Mouse (Mus musculus) myocyte (in vitro differentiated cells): ENCODE measurements at regions not wholly inside any gene's neighbourhood (a gene's known extent, or its start where the extent isn't known, plus 50 kb on each side); places are given as distances from the start of the nearest gene placed in this dataset.

Experiments
- CEBPB ChIP-seq: IDR thresholded peaks from 2 replicates; pipeline ENCODE4 v1.6.1; 2011; ENCODE audit warnings: mild to moderate bottlenecking, moderate library complexity; ENCODE audit not compliant: poor library complexity, insufficient read depth, severe bottlenecking
- E2F4 ChIP-seq: IDR thresholded peaks from one replicate; pipeline ENCODE4 v1.6.1; 2011; ENCODE audit warnings: mild to moderate bottlenecking, control low read depth, moderate library complexity; ENCODE audit not compliant: insufficient read depth
- MAX ChIP-seq: IDR thresholded peaks from one replicate; pipeline ENCODE4 v1.6.1; 2011; ENCODE audit warnings: low read depth, mild to moderate bottlenecking, control low read depth
- MYOD1 ChIP-seq, 3 experiments: IDR thresholded peaks; one replicate each; pipeline ENCODE4 v1.6.1; 2011; ENCODE audit warnings: control low read depth in 2 of 3, low read depth in 2 of 3, mild to moderate bottlenecking in 2 of 3, moderate library complexity in 1 of 3; ENCODE audit not compliant: insufficient read length in 2 of 3, control insufficient read depth in 1 of 3
- MYOG ChIP-seq, 3 experiments: IDR thresholded peaks; one replicate each; pipeline ENCODE4 v1.6.1; 2011; ENCODE audit warnings: control low read depth in 2 of 3, low read depth in 2 of 3, mild to moderate bottlenecking in 2 of 3; ENCODE audit not compliant: insufficient read length in 2 of 3, control insufficient read depth in 1 of 3, insufficient read depth in 1 of 3
- POLR2A ChIP-seq: IDR thresholded peaks from one replicate; pipeline ENCODE4 v1.6.1; 2011; ENCODE audit warnings: low read depth, mild to moderate bottlenecking, control low read depth, moderate library complexity; ENCODE audit not compliant: insufficient read length
- POLR2AphosphoS2 ChIP-seq: IDR thresholded peaks from one replicate; pipeline ENCODE4 v1.6.1; 2011; ENCODE audit warnings: low read depth, control low read depth; ENCODE audit not compliant: insufficient read length
- REST ChIP-seq: IDR thresholded peaks from one replicate; pipeline ENCODE4 v1.6.1; 2011; ENCODE audit warnings: mild to moderate bottlenecking, control low read depth, moderate library complexity; ENCODE audit not compliant: insufficient read depth, insufficient read length
- SRF ChIP-seq: IDR thresholded peaks from one replicate; pipeline ENCODE4 v1.6.1; 2011; ENCODE audit warnings: low read depth; ENCODE audit not compliant: control insufficient read depth, insufficient read length
- TCF12 ChIP-seq: IDR thresholded peaks from one replicate; pipeline ENCODE4 v1.6.1; 2011; ENCODE audit warnings: mild to moderate bottlenecking, control low read depth; ENCODE audit not compliant: poor library complexity, insufficient read depth, severe bottlenecking
- TCF3 ChIP-seq: IDR thresholded peaks from one replicate; pipeline ENCODE4 v1.6.1; 2011; ENCODE audit warnings: low read depth, control low read depth; ENCODE audit not compliant: insufficient read length
- USF1 ChIP-seq: IDR thresholded peaks from one replicate; pipeline ENCODE4 v1.6.1; 2011; ENCODE audit warnings: low read depth, mild to moderate bottlenecking, control low read depth, moderate library complexity

DNA sequence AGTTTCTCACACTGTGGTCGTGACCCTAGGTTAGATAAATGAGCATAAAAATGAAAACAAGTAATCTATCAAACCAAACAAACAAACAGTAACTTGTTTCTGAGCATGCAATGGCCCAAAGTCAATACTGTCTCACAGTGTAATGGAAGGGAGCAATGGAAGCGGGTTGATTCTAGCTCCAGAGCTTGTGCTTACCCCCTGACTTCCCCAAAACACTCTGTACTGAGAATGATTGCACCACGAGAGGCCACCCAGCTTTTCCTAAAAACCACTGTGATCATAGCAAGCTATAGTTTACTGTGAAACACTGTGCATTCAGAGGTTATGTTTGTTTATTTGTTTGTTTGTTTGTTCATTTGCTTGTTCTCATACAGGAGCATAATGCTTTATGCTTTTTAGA is 174.9 kb upstream of the Adgrl4 start:
- TF ChIP-seq MYOG (IDR thresholded peaks at IDR 0.05; ENCODE audit: control insufficient read depth in 1 of 3, insufficient read depth in 1 of 3, insufficient read length in 2 of 3, low read depth in 2 of 3) (no peak), POLR2A (no peak), MAX (no peak), CEBPB (no peak), E2F4 (no peak), TCF3 (no peak), REST (no peak), MYOD1 (IDR thresholded peaks at IDR 0.05; ENCODE audit: control insufficient read depth in 1 of 3, insufficient read length in 2 of 3, low read depth in 2 of 3) (no peak), TCF12 (no peak), USF1 (no peak), POLR2AphosphoS2 (no peak), SRF (no peak)
